Mouse (Mus musculus): ENCODE results near the gene Zbtb21.
A peak's percentile ranks its signal among the peaks of the same experiment; 100 is the strongest.

Zbtb21 gene

GRCm38 (mm10) chr16:97941844-97942243 lies 20.6 kb downstream of the Zbtb21 start:
- DNase-seq = no peak

DNA sequence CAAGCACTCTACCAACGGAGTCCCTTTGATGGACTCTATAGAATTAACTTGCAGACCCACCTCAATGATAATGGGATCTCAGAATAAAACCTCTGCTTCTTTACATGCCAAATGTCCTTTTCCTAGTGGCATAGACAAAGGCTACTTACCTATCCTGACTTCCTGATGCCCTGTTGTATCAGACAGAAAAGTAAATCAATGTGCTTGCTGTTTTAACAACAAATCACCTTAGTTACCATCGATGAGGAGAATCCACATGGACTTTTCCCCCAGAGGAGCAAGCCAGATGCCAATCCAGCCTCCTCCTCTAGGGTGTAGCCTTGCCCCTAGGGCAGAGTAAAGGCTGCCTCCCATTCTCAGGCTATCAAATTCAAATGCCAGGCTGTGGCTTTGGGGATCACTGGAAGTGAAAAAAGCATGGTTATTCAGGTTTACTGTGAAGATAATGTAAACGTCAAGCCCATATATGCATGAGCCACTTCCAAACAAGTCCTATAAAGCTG lies 21.9 kb downstream of the Zbtb21 start:
- DNase-seq = no peak

- no peak for DNase-seq
Observed at GRCm38 (mm10) chr16:97935815-97936214, 26.6 kb downstream of the Zbtb21 start.

GRCm38 (mm10) chr16:97930231-97930630 lies 32.2 kb downstream of the Zbtb21 start:
- no peak for DNase-seq

DNA sequence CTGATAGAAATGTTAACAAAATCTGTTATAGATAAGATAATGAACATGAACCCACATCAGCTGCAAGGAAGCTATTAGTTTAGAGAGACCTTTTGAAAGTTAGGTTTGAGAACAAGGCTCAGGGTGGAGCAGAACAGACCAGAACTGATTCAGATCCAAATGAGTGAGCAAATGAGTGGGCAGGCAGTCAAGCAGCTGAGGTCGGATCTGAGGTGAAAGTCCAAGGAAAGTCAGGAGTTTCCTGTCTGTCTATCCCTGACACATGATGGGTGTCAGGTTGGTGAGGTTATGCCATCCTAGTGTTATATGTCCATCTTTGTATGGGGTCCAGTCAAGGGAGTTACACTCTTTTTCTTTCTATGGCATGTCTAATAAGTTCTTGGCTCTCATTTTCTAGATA lies 32.9 kb downstream of the Zbtb21 start:
- DNase-seq = no peak

GRCm38 (mm10) chr16:97927331-97927938 lies 35.0 kb downstream of the Zbtb21 start:
- no peak for DNase-seq

DNA sequence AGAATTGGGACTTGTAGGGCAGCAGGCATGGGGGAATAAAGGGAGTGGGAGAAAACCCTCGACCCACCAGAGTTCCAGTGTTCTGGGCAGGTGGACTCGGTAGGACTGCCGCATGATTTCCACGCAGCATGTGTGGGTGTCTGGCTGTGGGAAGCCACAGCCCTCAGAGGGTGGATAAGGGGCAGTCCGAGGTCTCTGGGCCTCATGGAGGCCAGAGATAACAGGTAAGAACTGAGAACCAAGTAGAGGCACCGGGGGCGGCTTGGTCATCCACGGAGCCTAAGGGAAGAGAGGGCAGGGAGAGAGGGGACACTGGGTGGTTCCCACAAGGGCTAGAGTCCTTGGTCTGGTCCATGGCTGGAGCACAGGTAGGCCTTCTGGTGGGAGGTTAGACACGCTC lies 36.0 kb downstream of the Zbtb21 start:
- DNase-seq = no peak

GRCm38 (mm10) chr16:97925760-97926159 lies 36.7 kb downstream of the Zbtb21 start:
- DNase-seq = no peak

DNA sequence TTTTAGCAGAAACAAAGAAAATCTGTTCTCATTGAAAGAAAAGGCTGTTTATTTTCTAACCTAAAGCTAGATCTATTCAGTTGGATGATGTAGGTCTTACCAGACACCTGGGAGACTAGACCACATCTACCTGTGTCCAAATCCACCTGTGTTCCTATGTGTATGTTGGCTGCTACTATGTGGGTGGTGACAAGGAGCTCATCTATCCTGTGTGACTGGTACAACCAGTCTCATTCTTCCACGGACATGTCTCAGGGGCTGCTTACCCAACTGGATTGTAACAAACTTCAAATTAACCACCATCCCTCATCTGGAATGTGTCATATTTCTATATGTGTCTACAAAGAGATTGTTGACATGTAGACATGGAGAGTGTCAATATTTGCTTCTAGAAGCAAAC lies 38.7 kb downstream of the Zbtb21 start:
- no peak for DNase-seq

DNA sequence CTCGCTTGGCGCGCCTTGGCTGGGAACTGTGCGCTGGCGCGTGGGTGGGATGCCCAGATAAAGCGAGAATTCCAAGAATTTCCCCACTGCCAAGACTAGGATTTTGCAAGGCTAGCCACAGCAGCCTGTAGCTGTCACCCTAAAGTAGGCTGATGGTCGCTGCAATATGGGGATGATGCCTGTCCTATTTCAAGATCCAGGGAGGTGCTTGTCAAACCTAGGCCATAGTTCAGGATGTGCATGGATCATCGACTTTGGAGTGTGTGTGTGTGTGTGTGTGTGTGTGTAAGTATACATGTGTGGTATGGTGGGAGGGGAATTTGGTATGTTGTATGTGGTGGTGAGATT lies 39.7 kb downstream of the Zbtb21 start:
- no peak for DNase-seq

DNA sequence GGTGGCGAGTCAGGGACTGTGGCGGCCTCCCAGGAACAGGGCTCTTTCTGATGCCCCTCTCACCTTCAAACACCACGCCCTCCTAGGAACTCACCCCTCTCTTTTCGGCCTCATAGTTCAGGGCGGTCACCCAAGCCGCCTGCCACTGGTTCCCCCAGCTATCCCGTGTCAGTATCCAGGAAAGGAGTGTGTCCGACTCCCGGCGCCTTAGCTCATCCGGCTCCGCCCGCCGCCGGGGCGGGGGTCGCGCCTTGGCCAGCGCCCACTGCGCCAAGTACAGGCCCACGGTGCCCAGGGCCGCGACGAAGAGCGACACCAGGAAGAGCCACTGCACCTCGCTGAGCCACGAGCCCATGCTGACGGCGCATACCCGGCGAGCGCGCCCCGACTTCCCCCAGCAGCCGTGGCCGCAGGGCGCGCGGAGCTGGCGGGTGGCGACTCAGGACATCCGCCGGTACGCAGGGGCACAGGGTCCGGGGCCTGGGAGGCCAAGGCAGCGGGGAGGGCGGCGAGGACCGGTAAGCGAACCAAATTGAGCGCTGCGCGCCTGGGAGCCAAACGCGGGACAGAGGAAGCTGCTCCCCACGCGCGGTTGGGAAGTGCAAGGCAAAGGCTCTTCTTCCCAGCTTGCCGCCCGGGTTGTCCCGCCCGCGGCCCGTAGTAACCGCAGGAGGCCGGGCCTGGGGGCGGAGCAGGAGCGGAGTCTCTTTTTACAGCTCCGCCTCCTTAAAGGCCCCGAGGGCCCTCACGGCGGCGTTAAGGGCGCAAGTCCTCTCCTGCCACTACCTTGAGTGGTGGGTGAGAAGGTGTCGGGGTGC lies 40.3 kb downstream of the Zbtb21 start:
- peak; percentile 60 to 62 for DNase-seq

- no peak for DNase-seq
Observed at GRCm38 (mm10) chr16:97920621-97921020, 41.8 kb downstream of the Zbtb21 start.

GRCm38 (mm10) chr16:97919793-97920192 lies 42.6 kb downstream of the Zbtb21 start:
- DNase-seq = no peak

- DNase-seq = no peak
Observed at GRCm38 (mm10) chr16:97912873-97913272, 49.5 kb downstream of the Zbtb21 start.

- DNase-seq = no peak
Observed at GRCm38 (mm10) chr16:97909356-97909755, 53.1 kb downstream of the Zbtb21 start.

GRCm38 (mm10) chr16:97907496-97907895 lies 54.9 kb downstream of the Zbtb21 start:
- DNase-seq = no peak

DNA sequence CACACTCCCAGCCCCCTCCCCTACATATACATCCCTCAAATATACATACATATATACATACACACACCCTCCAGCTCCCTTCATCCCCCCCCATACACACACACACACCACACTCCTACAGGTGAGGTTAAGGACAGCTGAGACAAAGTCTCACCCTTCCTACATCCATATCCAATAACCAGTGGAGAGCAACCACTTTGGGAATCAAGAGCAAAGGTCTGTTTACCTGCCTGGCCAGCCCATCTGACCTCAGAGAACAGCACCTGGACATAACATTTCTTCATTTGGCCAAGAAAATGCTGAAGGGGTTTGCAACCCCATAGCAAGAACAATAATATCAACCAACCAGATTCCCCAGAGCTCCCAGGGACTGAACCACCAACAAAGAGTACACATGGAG lies 56.1 kb downstream of the Zbtb21 start:
- DNase-seq = no peak

DNA sequence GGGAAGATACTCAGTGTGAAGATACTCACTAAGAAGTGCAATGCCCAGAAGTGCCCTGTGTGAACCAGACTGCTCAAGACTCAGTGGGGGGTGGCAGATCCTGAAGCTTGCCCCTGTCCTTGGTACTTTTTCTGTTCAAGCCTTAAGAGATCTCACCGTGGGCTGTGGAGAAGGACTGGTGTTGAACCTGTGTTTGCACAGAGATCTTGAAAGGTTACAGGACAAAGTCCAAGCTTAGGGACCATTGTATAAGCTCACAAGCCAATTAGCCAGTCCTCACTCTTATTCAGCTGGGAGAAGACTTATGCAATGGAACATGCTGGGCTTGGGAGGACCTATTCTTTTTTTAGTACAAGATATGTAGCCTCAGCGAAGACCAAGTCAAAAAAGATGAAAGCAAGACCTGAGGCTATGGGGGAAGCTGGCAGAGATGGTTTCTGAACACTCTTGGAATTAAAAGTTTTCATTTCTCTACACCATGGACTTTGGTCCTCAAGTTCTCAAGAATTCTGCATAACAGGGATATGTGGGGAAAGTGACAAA lies 56.9 kb downstream of the Zbtb21 start:
- no peak for DNase-seq

- DNase-seq = no peak
Observed at GRCm38 (mm10) chr16:97904035-97904434, 58.4 kb downstream of the Zbtb21 start.

DNA sequence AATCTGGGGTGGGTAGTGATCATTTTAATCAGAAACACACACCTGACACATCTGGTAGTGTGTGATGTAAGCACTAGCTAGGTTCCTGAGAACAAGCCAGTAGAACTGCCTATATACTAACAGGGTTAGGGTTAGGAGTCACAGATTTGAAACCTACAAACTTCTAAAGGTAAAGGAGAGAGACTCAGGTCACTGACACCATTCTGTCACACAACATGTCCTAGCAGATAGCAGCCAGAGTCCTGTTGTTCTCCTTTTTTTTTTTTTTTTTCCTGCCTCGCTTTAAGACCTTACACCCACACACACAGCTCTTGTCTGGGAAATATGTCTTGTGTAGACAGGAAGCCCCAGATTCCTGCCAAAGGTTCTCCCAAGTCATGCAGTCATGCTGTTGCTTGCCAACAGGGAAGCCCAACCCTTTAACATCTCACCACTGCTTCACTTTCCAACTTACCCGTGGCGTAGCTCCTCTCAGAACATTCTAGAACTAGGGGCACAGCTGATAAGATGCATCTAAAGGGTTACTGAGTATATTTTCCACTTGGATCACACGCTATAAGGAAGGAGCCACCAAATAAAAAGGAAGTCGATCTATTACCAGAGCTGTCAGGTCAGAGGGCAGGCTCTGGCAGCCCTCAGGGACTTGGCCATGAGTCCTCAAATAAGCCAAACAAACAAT lies 64.9 kb downstream of the Zbtb21 start:
- no peak for DNase-seq
